Mouse (Mus musculus) mammary gland, adult 2 months (tissue): Measurements from ENCODE around the gene Bhmt. TPM values are rescaled to one million over a fixed set of nuclear protein-coding genes. Genes with fewer than 3 reads are reported as not detected.

Experiments used
- polyA plus RNA-seq: library from polyadenylated mRNA; depleted of rRNA; stranded (reverse); fragments of >200 nt; gene quantifications from 2 replicates; pipeline ENCODE4 v1.2.3, GENCODE M21; 2012; ENCODE audit warnings: low replicate concordance; rRNA removed

The Bhmt gene
- polyA plus RNA-seq = 3.3 TPM in 1 of 2 replicates, not detected in the other

DNA sequence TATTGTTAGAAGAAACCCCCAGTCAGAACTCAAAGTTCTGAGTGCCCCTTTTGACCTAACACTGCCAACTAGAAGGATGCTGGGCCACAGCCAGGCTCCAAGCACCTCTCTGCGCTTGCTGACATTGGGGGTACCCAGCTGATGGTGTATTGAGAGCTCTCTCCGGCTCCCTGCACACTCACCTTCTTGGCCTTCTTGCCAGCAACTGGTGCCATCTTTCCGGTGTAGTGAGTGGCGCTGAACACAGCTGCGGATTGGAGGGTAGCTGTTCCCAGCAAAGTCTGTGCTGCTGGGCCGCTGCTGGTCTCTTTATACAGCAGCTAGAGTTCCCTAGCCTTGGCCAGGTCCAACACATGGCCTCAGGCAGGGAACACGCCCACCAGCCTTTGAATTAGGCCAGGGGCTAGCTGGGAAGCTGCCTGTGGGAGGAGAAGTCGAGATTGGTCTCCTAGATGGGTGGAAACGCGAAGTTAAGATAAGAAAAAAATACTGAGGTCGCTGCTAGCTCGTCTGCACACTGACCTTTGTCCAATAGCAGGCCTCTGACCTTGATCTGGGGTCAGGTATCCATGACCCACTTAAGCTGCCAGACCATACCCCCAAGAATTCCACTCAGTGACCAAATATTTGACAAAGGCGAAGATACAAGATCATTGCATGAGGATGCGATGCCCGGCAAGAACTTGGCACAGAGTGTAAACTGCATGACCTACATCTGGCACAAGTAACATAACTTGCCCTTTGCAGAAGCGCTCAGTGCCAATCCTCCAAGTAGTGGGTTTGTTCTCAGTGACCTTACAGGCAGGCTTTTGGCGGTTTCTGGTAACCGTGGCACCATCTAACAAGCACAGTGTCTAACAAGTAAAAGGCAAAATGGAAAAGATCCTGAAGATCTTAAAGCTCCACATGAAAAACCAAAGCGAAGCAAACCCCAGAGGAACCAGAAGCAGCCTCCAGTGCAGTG, at the start of gene Bhmt:
Gene Bhmt, minus strand, starts transcription at position 680 of the 964 bp plus-strand sequence.

DNA sequence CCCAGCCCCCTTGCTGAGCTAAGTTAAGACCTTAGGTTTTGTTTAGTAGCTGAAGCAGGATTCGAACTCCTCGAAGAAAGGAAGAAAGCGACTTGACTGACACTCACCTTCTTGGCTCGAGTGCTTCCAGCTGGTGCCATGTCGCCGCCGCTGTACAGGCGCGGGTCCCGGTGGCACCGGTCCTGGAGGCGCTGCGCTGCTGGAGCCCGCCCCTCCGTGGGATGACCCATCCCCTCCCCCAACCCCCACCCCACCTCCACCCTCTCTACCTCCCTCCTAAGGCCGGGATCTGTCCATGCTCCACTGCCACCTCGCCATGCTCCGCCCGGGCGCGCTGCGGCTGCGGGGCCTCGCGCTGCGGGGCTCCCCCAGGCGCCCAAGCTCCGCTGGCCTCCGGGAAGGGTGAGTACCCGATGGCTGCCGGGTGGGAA, 36.4 kb upstream of the Bhmt start, which contains the start of the genes Bhmt2 and Dmgdh:
Gene Bhmt2, minus strand, starts transcription at position 172 of the 431 bp plus-strand sequence.
Gene Dmgdh, plus strand, starts transcription at position 303 of the 431 bp plus-strand sequence.

Other genes with a start within 250 kb of the Bhmt start
- 5.3 and 11.5 TPM in 2 replicates for gene Jmy, start 138.2 kb downstream of the Bhmt start, polyA plus RNA-seq
- 0.33 TPM in 1 of 2 replicates, not detected in the other for gene Bhmt2, start 36.3 kb upstream of the Bhmt start, polyA plus RNA-seq
- gene Dmgdh, start 36.5 kb upstream of the Bhmt start, polyA plus RNA-seq = 0.42 TPM in 1 of 2 replicates, not detected in the other
- 52.7 and 54.2 TPM in 2 replicates for gene Arsb, start 133.7 kb upstream of the Bhmt start, polyA plus RNA-seq